In genomic region chr1:176943126-176943525, GRCm38 (mm10) we compare ENCODE assay signal across 18 mouse cellular contexts.
"Had no signal": no experiment of that assay in that cellular context is flagged by ENCODE, and none has a peak within 500 bp of the region (broad histone marks: within the 10 kb centered on the region; RNA-seq: fewer than 3 reads in every experiment).

No protein-coding gene starts in this region.

- H3K4me2 ChIP-seq: limb, embryonic 12.5 days; limb, embryonic 15.5 days; liver, embryonic 13.5 days; midbrain, embryonic 11.5 days had no signal

- H3K36me3 ChIP-seq: limb, embryonic 12.5 days; limb, embryonic 15.5 days; liver, embryonic 13.5 days had no signal

- DNase-seq: kidney, postnatal 25 days; left cerebral cortex, postnatal 4 days; liver, embryonic 13.5 days; lung, adult 2 months; lung, postnatal 14 days; lung, postnatal 4 days; midbrain, embryonic 14.5 days; right cerebral cortex, adult 18-20 months; right cerebral cortex, postnatal 14 days; right cerebral cortex, postnatal 4 days; thymus, adult 2 months; thymus, postnatal 14 days; thymus, postnatal 4 days had no signal

- H3K4me3 ChIP-seq: limb, embryonic 12.5 days; limb, embryonic 15.5 days; liver, embryonic 13.5 days had no signal

- H3K27me3 ChIP-seq: limb, embryonic 12.5 days; limb, embryonic 15.5 days; liver, embryonic 13.5 days had no signal

- H3K9me3 ChIP-seq: limb, embryonic 12.5 days; limb, embryonic 15.5 days; liver, embryonic 13.5 days had no signal

- H3K27ac ChIP-seq: kidney, postnatal 0 days; limb, embryonic 12.5 days; limb, embryonic 15.5 days; liver, embryonic 13.5 days; stomach, postnatal 0 days had no signal

- H3K4me1 ChIP-seq: limb, embryonic 12.5 days; limb, embryonic 15.5 days had no signal

- H3K9ac ChIP-seq: limb, embryonic 12.5 days; limb, embryonic 15.5 days; liver, embryonic 13.5 days had no signal
